Comparison of ENCODE assay signal across 12 mouse cellular contexts in the genomic region with DNA sequence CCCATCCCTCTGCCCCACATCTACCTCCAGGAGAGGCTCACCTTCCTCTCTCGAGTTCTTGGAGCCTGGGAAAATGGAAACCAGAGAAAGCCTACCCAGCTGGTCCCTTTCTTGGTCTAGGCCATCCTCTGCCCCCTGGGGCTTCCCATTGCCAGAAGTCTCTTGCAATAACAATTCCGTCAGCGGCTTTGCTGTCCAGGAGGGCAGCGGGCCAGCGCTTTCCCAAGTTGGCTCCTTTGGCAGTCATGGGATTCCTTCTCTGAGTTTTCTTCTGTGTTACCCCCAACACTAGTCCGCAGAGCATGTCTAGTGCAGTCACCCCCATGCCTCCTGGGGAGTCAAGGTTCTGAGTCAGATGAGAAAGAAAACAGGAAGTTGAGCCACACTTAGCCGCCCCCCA. TPM values are rescaled to one million over a fixed set of nuclear protein-coding genes. Genes with fewer than 3 reads are reported as not detected.
DNase-seq lines count a peak whose midpoint lies in the region; ATAC-seq and TF ChIP-seq lines count a peak whose summit lies in the region.
"Had no signal": no experiment of that assay in that cellular context is flagged by ENCODE, and none has a peak within 500 bp of the region (broad histone marks: within the 10 kb centered on the region; RNA-seq: fewer than 3 reads in every experiment).

No protein-coding gene starts in this region.

- peak overlapping the region; percentile 35; the same call in 1 of the 2 replicates for H3K27ac ChIP-seq in heart, embryonic 16.5 days (ENCODE audit: low read length)
- H3K27ac ChIP-seq in lung, postnatal 0 days (ENCODE audit: low read length), result peak overlapping the region; percentile 1; the same call in 1 of the 2 replicates
- no peak overlapping the region for H3K27ac ChIP-seq in forebrain, embryonic 12.5 days
- H3K27ac ChIP-seq: liver, embryonic 12.5 days had no signal

- ATAC-seq in heart, embryonic 16.5 days (replicated peaks; ENCODE audit: extremely low read depth, insufficient read depth, low FRiP score), result no peak
- peak; percentile 61 for ATAC-seq in lung, postnatal 0 days
- ATAC-seq in forebrain, embryonic 12.5 days (ENCODE audit: low FRiP score), result no peak
- ATAC-seq: liver, embryonic 12.5 days had no signal

- 0 out of 2 replicates have a peak, but pooled peaks cover 4% of the 10 kb centered on the region for H3K9me3 ChIP-seq in heart, embryonic 16.5 days (replicated peaks; ENCODE audit: control insufficient read depth, low read length)
- no peaks in the 10 kb centered on the region for H3K9me3 ChIP-seq in lung, postnatal 0 days (ENCODE audit: low read length)
- H3K9me3 ChIP-seq in forebrain, embryonic 12.5 days, result no peaks in the 10 kb centered on the region
- H3K9me3 ChIP-seq: liver, embryonic 12.5 days had no signal

- H3K27me3 ChIP-seq in heart, embryonic 16.5 days (ENCODE audit: control insufficient read depth, insufficient read depth, low read length), result no peaks in the 10 kb centered on the region
- no peaks in the 10 kb centered on the region for H3K27me3 ChIP-seq in lung, postnatal 0 days (replicated peaks; ENCODE audit: insufficient read depth, low read length)
- no peaks in the 10 kb centered on the region for H3K27me3 ChIP-seq in forebrain, embryonic 12.5 days
- H3K27me3 ChIP-seq: liver, embryonic 12.5 days had no signal

- no peaks in the 10 kb centered on the region for H3K36me3 ChIP-seq in heart, embryonic 16.5 days (ENCODE audit: control insufficient read depth, insufficient read depth)
- H3K36me3 ChIP-seq in lung, postnatal 0 days (ENCODE audit: insufficient read depth, low read length), result no peaks in the 10 kb centered on the region
- no peaks in the 10 kb centered on the region for H3K36me3 ChIP-seq in forebrain, embryonic 12.5 days (replicated peaks)
- H3K36me3 ChIP-seq: liver, embryonic 12.5 days had no signal

- no peak overlapping the region for H3K4me3 ChIP-seq in heart, embryonic 16.5 days (ENCODE audit: low read length)
- no peak overlapping the region for H3K4me3 ChIP-seq in lung, postnatal 0 days (ENCODE audit: low read depth, low read length)
- H3K4me3 ChIP-seq in forebrain, embryonic 12.5 days (replicated peaks), result no peak overlapping the region
- H3K4me3 ChIP-seq: liver, embryonic 12.5 days had no signal

- no peak for TF ChIP-seq EP300 in lung, postnatal 0 days (IDR thresholded peaks at IDR 0.05)

- H3K4me1 ChIP-seq in heart, embryonic 16.5 days (ENCODE audit: control insufficient read depth, insufficient read depth, low read length), result 0 out of 2 replicates have a peak, but pooled peaks cover 4% of the 10 kb centered on the region
- H3K4me1 ChIP-seq in lung, postnatal 0 days (ENCODE audit: insufficient read depth, low read depth, low read length), result no peaks in the 10 kb centered on the region
- no peaks in the 10 kb centered on the region for H3K4me1 ChIP-seq in forebrain, embryonic 12.5 days
- H3K4me1 ChIP-seq: liver, embryonic 12.5 days had no signal

- 50% methylated on average over 7 of the region's 7 CpGs for WGBS in heart, embryonic 16.5 days
- WGBS in lung, postnatal 0 days, result 52% methylated on average over 7 of the region's 7 CpGs
- WGBS in forebrain, embryonic 12.5 days, result 70% methylated on average over 7 of the region's 7 CpGs

- no peak overlapping the region for H3K4me2 ChIP-seq in heart, embryonic 16.5 days (ENCODE audit: low read depth, low read length)
- no peak overlapping the region for H3K4me2 ChIP-seq in lung, postnatal 0 days (replicated peaks; ENCODE audit: low read depth, low read length)
- no peak overlapping the region for H3K4me2 ChIP-seq in forebrain, embryonic 12.5 days
- H3K4me2 ChIP-seq: liver, embryonic 12.5 days had no signal

- DNase-seq in cerebellum, postnatal 10 days, result peak; percentile 58 to 72
- no peak for DNase-seq in cerebellum, adult 11 months
- peak; percentile 99 for DNase-seq in adipocyte (ENCODE audit: low spot score)
- peak; percentile 74 for DNase-seq in lung, postnatal 0 days (ENCODE audit: low spot score)
- no peak for DNase-seq in embryo, embryonic 9.5 days (ENCODE audit: extremely low spot score)
- DNase-seq in layer of hippocampus, adult 18-20 months (ENCODE audit: low spot score in 2 of 2), result no peak
- DNase-seq: B cell, adult 2 months; cerebellum, adult 9-11 months had no signal

- no peak overlapping the region for H3K9ac ChIP-seq in heart, embryonic 16.5 days (ENCODE audit: low read length)
- H3K9ac ChIP-seq in lung, postnatal 0 days (replicated peaks; ENCODE audit: low read depth), result no peak overlapping the region
- H3K9ac ChIP-seq in forebrain, embryonic 12.5 days, result no peak overlapping the region
- H3K9ac ChIP-seq: liver, embryonic 12.5 days had no signal

- TF ChIP-seq CTCF in lung, postnatal 0 days (IDR thresholded peaks at IDR 0.05), result no peak

RNA-seq across cellular contexts. Expression of a gene that starts 22.6 kb away (rescaled TPM):
- polyA plus RNA-seq in heart, embryonic 16.5 days (2015; fragmentation: Nextera tagmentation; extraction: Ambion mirVana), result 2.5 and 2.8 TPM in 2 replicates
- 0.85 and 0.99 TPM in 2 replicates for polyA plus RNA-seq in lung, postnatal 0 days (2015; fragmentation: Nextera tagmentation; extraction: Ambion mirVana)
- total RNA-seq in layer of hippocampus, adult 18-20 months (2021), result 10 to 100 TPM; 12.1 to 12.3 TPM
- polyA plus RNA-seq in forebrain, embryonic 12.5 days (2016; fragmentation: Nextera tagmentation; extraction: Ambion mirVana), result 0.03 and 0.04 TPM in 2 replicates

RNA-seq across cellular contexts. Expression of a gene that starts 46.0 kb away (rescaled TPM):
- polyA plus RNA-seq in heart, embryonic 16.5 days (2015; fragmentation: Nextera tagmentation; extraction: Ambion mirVana), result 45.7 and 46.7 TPM in 2 replicates
- polyA plus RNA-seq in lung, postnatal 0 days (2015; fragmentation: Nextera tagmentation; extraction: Ambion mirVana), result 42.5 and 47.3 TPM in 2 replicates
- 10 to 100 TPM; 83.4 to 95.0 TPM for total RNA-seq in layer of hippocampus, adult 18-20 months (2021)
- 107 and 109 TPM in 2 replicates for polyA plus RNA-seq in forebrain, embryonic 12.5 days (2016; fragmentation: Nextera tagmentation; extraction: Ambion mirVana)

RNA-seq across cellular contexts. Expression of a gene that starts 48.3 kb away (rescaled TPM):
- polyA plus RNA-seq in heart, embryonic 16.5 days (2015; fragmentation: Nextera tagmentation; extraction: Ambion mirVana), result 11.7 and 12.3 TPM in 2 replicates
- polyA plus RNA-seq in lung, postnatal 0 days (2015; fragmentation: Nextera tagmentation; extraction: Ambion mirVana), result 12.2 and 14.5 TPM in 2 replicates
- 10 to 100 TPM; 16.6 to 18.0 TPM for total RNA-seq in layer of hippocampus, adult 18-20 months (2021)
- polyA plus RNA-seq in forebrain, embryonic 12.5 days (2016; fragmentation: Nextera tagmentation; extraction: Ambion mirVana), result 13.9 and 14.6 TPM in 2 replicates

RNA-seq across cellular contexts. Expression of a gene that starts 50.8 kb away (rescaled TPM):
- 0.25 and 0.34 TPM in 2 replicates for polyA plus RNA-seq in heart, embryonic 16.5 days (2015; fragmentation: Nextera tagmentation; extraction: Ambion mirVana)
- 5.1 and 6.5 TPM in 2 replicates for polyA plus RNA-seq in lung, postnatal 0 days (2015; fragmentation: Nextera tagmentation; extraction: Ambion mirVana)
- total RNA-seq in layer of hippocampus, adult 18-20 months (2021), result 10 to 100 TPM; 71.3 to 73.0 TPM
- polyA plus RNA-seq in forebrain, embryonic 12.5 days (2016; fragmentation: Nextera tagmentation; extraction: Ambion mirVana), result not detected in 2 replicates
- polyA plus RNA-seq: forebrain, embryonic 11.5 days had no signal

Comparison
In these comparisons a context has a peak if more than half of its experiments do, and no peak if none do; other contexts are left out.
1. DNase-seq: peak in cerebellum, postnatal 10 days (2 of 2), adipocyte (single experiment) and lung, postnatal 0 days (single experiment); none in cerebellum, adult 11 months (single experiment), embryo, embryonic 9.5 days (single experiment) and layer of hippocampus, adult 18-20 months (0 of 2).